Mouse (Mus musculus): ENCODE results near the gene Alkbh7. TPM values are rescaled to one million over a fixed set of nuclear protein-coding genes. Genes with fewer than 3 reads are reported as not detected.

Gene Alkbh7
- polyA plus RNA-seq (2012; rRNA removed): 18.1 and 20.6 TPM in 2 replicates

GRCm38 (mm10) chr17:56997029-56997667 lies at the start of gene Alkbh7:
TSS of gene Alkbh7 (plus strand) at chr17:56997339.
- DNase-seq (ENCODE audit: low spot score): peak; percentile 78

DNA sequence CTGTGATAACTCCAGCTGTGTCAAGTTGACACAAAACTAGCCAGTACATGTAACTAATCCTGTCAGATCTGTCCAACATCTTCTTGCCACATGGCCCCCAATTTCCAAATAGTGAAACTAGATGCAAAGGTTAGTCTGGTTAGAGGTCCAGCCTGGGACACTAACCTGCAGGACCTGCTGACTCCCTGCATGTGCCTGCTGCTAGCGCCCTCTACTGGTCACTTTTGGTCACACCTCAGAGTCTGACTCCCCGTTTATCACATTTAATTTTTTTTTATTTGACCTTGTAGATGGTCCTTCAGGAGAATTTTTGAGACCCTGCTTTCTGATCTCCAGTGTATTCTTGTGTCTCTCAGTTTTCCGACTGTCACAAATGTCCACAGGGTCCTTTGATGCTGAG lies 46.2 kb upstream of the Alkbh7 start:
- no peak for DNase-seq (ENCODE audit: low spot score)

- DNase-seq (ENCODE audit: low spot score): no peak
Measured at GRCm38 (mm10) chr17:56952639-56953038, 44.5 kb upstream of the Alkbh7 start.

DNA sequence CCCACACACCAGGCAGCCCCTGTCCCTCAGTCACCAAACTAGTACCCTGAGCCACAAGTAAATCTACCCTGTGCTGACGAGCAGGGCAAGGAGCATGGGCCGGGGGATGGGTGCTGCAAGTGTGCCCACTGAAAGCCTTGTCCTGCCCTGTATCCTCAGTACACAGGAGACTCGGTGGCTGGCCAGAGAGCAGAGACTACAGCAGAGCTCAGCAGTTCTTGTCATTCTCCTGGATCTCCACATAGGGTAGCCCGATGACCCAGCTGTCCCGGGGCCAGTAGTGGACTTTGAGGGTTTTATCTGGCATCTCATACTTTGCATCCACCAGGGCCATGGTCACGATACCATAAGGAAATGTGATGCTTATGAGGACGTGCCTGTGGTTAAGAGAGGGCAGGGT lies 42.3 kb upstream of the Alkbh7 start:
- DNase-seq (ENCODE audit: low spot score): no peak

GRCm38 (mm10) chr17:56957763-56958429 lies 39.2 kb upstream of the Alkbh7 start:
- DNase-seq (ENCODE audit: low spot score): no peak

GRCm38 (mm10) chr17:56958667-56959066 lies 38.5 kb upstream of the Alkbh7 start:
- DNase-seq (ENCODE audit: low spot score): no peak

GRCm38 (mm10) chr17:56961880-56962279 lies 35.3 kb upstream of the Alkbh7 start:
- DNase-seq (ENCODE audit: low spot score): no peak

- no peak for DNase-seq (ENCODE audit: low spot score)
Measured at GRCm38 (mm10) chr17:56962642-56963405, 34.3 kb upstream of the Alkbh7 start.

DNA sequence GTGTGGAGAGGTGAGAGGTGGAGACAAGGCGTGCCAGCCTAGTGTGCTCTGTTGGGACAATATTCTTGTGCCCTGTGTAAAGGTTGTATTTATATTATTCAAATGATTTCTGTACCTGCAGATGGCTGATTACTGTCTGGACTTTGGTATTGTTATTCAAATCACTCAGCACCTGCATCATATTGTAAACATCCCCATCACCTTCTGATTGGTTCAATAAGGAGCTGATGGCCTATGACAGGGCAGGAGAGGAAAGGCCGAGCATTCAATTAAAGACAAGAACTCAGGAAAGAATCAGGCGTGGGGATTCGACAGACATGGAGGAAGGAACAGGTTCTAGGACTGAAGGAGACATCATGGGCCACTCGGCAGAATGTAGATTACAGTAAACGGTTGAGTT lies 33.5 kb upstream of the Alkbh7 start:
- DNase-seq (ENCODE audit: low spot score): no peak

GRCm38 (mm10) chr17:56969321-56969720 lies 27.8 kb upstream of the Alkbh7 start:
- no peak for DNase-seq (ENCODE audit: low spot score)

DNA sequence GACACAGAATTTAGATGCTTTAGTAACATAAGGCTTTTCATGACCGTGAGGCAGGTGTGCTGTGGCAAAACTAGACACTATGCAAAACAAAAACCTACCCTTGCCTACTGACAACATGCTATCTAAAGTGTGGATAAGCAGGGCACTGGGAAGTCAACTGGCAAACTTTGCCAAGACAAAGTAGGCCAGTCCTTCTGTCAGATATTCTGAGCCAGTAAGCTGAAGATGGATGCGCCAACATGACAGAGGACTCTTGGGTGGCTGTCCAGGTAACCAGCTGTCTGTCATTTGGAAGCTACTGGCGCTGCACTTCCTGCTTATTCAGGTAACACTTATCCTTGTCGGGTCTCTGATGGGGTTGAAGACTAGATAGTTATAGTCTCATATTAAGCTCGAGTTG lies 27.1 kb upstream of the Alkbh7 start:
- no peak for DNase-seq (ENCODE audit: low spot score)

GRCm38 (mm10) chr17:56973956-56974707 lies 23.0 kb upstream of the Alkbh7 start:
- DNase-seq (ENCODE audit: low spot score): no peak

DNA sequence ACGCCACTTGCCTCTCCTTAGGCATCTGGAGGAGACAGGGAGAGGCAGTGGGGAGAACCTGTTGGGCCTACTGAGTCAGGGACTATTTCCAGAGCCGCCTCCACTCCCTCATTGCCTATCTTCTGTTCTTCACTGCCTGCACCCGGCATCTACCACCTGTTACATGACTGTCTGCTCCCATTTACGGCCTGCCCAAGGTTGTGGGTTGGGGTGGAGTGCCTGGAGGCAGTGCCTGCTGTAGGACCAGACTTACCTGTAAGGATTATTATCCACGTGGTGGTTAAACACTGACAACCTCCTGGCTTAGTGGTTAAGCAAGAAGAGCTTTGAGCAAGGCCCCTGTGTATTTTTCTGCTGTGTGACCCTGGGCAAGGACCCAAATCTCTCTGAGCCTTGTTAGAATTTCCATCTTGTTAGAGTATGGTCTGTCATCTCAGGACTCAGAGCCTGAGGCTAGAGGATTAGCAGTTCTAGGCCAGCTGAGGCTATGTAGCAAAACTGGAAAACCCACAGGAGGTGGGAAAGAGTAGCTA lies 22.4 kb upstream of the Alkbh7 start:
- no peak for DNase-seq (ENCODE audit: low spot score)

- DNase-seq (ENCODE audit: low spot score): no peak
Measured at GRCm38 (mm10) chr17:56975391-56975790, 21.7 kb upstream of the Alkbh7 start.

- DNase-seq (ENCODE audit: low spot score): no peak
Measured at GRCm38 (mm10) chr17:56976531-56977390, 20.4 kb upstream of the Alkbh7 start.

- DNase-seq (ENCODE audit: low spot score): no peak
Measured at GRCm38 (mm10) chr17:56979524-56979923, 17.6 kb upstream of the Alkbh7 start.

DNA sequence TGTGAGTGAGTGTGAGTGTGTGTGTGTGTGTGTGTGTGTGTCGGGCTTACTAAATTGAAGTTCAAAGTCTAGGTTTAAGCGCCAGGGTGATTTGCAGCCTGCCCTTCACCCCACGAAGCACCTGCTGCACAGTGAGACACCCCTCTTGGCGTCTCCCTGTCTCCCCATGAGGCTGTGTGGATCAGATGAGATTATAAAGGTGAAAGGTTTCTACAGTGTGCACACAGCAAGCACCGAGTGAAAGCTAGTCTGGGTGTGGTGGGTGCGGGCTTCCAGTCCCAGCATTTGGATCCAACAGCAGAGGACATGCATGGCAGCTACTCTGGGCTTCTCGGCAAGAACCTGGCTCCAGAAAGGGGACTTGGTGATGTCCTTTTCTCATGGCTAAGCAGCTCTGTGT lies 16.1 kb upstream of the Alkbh7 start:
- no peak for DNase-seq (ENCODE audit: low spot score)

- no peak for DNase-seq (ENCODE audit: low spot score)
Measured at GRCm38 (mm10) chr17:56982013-56982412, 15.1 kb upstream of the Alkbh7 start, which contains the start of gene Acer1. TSS of gene Acer1 (minus strand) at chr17:56982126.

DNA sequence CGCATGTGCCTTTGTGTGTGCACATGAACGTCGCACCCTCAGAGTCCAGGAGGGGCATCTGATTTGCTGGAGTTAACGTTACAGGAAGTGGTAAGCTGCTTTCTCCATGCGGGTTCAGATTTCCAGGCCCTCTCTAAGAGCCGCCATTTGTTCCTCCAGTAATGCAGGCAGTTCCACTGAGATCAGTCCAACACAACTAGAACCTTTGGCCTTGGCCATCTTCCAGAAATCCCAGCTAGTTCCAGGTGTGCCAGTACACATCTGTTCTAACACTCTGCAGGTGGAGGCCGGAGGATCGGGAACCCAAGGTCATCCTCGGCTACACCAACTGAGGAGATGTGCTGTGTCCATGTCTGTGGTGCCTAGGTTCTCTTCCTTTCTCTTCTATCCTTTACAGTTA lies 12.3 kb upstream of the Alkbh7 start:
- no peak for DNase-seq (ENCODE audit: low spot score)

GRCm38 (mm10) chr17:56985656-56986055 lies 11.5 kb upstream of the Alkbh7 start:
- DNase-seq (ENCODE audit: low spot score): no peak

Measured in urinary bladder, adult 2 months (tissue).